Mouse (Mus musculus) cerebellum, adult 18-20 months (tissue): Measurements from ENCODE around the gene Was.
"Not testable (repeated sequence)": the region's sequence is repeated elsewhere in the genome, so short reads cannot be mapped to it uniquely, and the experiment has no call there.

Experiments used
- DNase-seq, 2 experiments: peaks; one replicate each; pipeline ENCODE4 v3.0.0; 2021

Was gene

DNA sequence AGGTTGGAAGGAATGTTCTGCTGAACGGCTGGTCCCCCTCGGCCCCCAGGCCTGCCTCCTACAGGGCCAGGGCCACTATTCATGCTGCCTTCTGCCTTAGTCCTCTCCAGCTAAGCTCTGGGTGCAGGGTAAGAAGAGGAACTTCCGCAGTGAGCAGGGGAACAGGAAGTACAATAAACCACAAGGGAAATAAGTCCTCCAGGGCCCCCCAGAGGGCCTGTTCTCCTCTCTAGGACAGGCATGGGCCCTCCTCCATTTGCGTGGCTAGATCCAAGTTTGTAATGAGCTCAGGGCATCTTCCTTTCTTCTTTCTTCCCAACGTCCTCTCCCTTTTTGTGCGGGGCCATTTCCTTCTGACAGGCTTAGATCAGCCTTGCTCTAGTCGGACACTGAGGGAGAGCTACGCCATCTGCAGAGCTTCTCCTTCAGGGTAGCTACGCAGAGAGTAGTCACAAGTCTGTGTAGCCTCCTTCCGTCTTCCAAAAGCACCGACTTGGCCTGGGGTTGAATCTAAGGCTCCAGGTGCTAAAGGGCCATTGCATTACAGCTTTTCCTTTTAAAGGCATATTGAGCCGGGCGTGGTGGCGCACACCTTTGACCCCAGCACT, at the start of gene Was:
TSS of gene Was (minus strand) at position 153 of the 608 bp plus-strand sequence.
- DNase-seq: no peak

DNA sequence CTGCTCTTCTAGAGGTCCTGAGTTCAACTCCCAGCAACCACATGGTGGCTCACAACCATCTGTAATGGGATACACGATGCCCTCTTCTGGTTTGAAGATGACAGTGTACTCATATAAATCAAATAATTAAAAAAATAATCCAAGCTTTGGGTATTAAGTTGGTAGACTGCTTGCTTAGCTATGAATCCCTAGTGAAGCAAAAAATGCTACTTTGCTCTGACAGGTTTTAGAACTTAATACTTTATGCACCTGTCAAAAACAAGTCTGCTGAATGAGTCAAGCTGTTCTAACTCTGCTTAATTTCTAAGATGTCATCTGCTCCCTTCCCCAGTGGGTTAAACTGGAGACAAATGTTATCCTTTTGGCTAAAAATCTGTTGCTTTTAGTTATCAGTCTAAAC, 49.2 kb upstream of the Was start:
- no peak for DNase-seq

DNA sequence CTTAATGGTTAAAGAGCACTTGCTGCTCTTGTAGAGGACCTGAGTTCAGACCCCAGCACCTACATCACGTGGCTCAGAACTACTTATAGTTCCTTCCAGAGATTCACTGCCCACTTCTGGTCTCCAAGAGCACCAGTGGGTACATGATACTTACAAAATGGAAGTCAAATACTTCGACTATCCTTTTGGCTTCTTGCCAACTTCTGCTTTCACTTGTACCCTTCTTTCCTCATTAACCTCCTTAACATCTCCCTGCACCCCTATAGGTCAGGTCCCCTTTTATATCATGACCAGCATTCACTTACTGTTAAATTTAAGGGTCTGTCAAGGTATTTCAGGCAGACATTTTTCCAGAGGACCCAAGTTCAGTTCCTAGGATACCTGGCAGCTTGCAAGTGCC, 45.6 kb upstream of the Was start:
- DNase-seq: no peak

DNA sequence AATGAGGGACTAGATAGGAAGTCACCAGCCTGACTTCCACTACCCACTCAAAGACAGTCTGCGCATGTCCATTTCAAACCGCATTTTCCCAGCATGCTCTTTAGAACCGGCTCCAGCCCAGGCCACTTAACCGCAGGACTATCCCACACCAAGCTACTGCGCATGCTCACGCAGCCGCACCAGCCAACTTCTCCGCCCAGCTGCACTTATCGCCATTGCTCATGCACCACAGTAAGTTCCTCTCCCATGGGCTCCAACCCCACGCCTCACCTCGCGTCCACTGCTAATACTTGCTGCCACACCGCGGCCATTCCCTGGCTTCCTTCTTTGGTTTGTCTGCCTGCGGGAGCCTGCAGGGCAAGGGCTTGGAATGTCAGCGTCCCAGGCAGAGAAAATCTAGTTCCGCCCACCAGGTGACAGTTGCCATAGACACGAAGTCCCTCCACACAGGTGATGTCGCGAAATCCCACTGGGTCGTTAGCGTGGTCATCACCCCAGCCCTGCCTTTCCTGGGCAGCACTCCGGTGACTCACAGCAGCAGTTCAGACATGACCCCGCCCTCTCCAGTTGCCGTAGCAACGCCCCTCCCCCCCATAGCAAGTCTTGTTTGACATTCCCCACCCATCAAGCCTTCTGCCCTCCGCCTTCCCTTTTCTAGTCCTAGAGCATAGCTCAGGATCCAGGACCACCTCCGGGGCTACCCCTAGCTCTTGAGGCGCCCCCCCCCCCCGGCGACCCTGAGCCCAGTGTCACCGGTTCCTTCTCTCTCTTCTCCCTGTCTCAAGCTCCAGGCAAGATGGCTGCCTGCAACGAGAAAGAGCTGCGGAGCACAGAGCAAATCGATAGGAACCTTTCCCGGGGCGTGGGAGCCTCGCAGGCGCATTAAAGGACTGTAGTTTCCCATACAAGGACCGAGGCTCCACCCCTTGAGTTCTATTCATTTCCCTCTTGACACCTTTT, 42.0 kb upstream of the Was start, which contains the start of gene Wdr13:
TSS of gene Wdr13 (minus strand) at position 876 of the 960 bp plus-strand sequence.
- peak; percentile 87 to 88 for DNase-seq

DNA sequence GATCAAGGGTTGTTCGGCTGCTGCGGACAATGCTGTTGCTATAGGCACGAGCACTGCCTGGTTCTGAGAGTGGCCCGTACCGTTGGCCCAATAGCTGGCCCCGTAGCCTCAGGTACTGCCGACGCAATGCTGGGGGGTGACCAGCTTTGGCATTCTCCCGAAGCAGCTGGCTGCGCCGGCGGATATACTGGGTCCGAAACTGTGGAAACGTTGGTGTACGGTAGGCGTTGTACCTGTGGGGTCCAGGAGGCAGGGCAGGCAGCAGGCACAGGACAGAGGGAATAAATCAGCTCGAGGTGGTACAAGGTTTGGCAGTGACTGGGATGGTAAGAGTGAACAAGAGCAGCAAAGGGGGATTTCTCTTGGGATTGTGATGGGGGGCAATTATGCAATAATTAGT, 41.1 kb upstream of the Was start:
- no peak for DNase-seq

DNA sequence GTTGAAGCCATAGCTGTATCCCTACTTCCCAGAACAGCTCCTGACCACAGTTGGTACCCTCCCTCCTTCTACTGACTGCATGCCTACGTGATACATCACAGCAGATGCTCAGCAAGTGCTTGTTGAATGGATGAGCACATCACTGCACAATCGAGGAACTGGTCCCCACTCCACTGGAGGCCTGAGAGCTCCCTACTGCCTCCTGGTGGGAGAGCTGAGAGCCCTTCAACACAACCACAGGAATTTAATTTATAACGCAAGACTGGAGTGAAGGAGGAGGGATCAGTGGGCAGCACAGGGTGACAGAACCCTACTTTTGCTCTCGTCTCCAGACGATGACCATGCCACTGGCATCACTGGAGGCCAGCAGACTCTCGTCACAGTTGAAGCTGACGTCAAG, 34.9 kb upstream of the Was start:
- no peak for DNase-seq

DNA sequence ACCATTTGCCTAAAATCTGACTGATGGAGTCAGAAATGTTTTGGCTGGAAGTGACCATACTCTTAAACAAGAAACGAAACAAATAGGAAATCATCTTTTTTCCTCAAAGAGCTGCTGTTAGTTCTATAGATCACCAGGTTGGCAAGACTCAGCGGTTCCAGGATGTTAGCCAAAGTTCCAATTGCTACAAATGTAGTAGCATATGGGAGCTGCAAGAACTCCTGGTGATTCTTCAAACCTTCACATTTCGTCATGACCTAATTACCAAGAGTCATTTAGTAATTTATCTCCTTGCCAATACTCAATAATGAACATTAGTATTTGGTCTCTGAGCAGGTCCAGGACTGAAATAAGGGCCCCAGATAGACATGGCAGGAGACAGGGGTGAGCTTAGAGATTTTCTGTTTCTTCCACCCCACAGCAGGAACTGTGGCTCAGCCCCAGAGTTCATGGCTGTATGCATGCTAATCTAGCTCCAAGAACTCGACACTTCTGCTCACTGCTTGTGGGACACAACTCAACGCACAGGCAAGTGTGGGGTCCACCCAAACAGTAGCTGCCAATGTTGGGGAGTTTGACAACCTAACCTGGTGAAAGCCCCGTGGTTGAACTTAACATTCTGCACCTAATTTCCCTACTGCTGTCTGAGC, 33.6 kb upstream of the Was start:
- peak; percentile 61 to 68 for DNase-seq

DNA sequence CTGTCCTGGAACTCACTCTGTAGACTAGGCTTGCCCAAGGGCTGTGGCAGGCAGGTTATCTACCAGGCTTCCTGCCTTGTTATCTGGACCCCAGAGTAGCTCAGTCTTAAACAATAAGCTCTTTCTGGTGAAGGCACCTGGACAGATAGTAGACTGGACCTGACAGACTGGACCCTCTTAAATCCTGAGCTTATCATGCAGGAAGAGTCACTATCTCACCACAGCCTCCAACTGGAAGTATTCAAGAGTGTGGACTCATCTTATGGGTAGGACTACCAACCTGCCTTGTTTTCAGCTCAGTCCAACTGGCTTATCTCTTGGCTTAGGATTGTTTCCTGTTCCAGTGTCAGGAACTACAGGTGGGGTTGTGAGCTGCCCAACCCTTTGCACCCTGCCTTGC, 27.0 kb upstream of the Was start:
- DNase-seq: no peak

DNA sequence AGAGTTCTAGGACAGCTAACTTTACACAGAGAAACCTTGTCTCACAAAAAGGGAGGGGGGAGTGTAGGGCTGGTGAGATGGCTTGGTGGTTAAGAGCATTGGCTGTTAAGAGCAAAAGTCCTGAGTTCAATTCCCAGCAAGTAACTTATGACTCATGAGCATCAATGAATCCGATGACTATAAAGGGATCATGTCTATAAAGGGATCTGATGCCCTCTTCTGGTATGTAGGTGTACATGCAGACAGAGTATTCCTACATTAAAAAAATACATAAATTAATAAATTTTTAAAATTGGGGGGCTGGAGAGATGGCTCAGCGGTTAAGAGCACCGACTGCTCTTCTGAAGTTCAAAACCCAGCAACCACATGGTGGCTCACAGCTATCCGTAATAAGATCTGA, 25.0 kb upstream of the Was start:
- DNase-seq: no peak

DNA sequence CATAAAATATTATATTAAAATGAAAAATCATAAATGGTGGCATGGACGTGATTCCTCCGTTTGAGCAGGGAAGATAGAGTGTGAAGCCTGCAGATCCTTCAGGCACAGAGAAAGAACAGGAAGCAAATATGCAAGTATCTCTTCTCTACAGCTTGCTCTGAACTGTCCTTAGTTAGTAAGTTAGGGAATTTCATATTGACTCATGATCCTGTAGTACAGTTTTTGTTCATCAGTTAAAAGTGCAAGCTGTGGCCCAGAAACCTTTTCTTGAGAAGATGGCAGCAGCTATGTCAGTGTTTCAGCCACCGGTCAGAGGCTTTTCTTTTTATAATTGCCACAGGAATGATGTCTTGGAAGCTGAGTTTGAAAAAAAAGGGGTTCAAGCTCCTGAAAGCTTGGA, 14.7 kb upstream of the Was start:
- DNase-seq: no peak

DNA sequence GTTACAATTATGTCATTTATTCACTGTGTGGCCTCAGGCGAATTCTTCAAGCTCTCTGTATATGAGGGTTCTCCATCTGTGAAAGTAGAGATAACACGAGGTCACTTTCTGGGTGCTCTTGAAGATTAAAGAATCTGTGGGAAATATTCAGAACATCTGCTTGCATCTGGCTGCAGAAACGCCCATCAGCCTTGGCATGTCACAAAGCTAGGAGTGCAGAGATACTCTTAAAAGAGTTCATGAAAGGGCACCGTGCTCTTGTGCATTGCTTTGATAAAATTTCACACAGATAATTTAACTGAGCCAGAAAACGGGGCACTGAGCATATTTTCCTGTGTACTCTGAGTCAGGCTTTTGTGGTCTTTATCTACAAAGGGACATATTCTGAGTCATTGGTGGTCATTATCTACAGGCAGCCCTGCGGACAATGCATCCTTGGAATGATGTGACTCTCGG, 11.9 kb upstream of the Was start:
- no peak for DNase-seq

DNA sequence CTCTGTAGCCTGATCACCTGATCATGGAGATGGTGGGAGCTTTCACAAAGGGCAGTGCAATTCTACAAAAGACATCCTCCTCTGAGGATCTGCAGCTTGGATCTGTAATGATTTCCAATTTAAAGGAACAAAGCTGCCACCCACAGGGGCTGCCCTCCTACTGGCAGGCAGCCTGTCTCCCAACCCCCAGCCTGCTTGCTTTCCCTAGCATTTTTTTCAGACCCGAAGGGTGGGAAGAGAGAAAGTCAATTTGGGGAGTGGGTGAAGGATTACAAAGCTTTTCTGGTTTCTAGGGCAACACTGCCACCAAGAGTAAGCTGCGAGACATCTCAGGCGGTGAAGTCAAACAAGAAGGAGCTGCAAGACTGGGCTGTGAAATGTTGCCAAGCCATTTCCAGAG, 10.7 kb upstream of the Was start:
- no peak for DNase-seq

DNA sequence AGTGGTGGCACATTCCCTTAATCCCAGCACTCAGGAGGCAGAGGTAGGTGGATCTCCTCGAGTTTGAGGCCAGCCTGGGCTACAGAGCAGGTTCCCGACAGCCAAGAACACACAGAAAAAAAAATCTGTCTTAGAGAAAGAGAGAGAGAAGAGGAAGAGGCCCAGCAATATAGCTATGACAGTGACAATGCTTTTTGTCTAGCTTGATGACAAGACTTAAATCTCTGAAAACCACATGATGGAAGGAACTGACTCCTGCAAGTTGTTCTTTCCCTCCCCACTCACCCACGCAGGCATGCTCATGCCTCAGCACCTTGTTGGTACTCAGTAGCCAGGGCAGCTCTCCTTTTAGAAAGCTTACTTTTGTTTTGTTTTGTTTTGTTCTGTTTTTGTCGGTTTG, 9.1 kb upstream of the Was start:
- DNase-seq: no peak

DNA sequence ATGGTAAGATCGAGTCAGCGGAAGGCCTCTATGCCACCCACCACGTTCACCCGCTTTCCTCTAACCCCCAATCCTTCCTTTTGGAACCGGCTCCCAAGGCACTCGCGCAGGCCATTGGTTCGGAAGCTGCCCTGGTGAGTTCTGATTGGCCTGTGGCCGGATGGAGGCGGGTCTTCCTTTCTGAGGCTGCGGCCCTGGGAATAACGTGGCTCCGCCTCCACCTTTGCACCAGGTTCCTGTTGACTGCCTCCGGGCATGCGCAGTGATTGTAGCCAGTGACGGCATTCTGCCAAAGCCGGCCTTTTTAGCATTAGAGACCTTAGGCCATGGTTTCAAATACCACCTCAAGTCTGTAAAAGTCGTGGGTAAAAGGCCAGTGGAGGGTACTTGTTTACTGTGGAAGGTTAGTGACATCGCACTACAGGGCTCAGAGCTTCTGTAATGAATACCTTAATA, 6.5 kb upstream of the Was start:
- DNase-seq: peak; percentile 95 to 97

DNA sequence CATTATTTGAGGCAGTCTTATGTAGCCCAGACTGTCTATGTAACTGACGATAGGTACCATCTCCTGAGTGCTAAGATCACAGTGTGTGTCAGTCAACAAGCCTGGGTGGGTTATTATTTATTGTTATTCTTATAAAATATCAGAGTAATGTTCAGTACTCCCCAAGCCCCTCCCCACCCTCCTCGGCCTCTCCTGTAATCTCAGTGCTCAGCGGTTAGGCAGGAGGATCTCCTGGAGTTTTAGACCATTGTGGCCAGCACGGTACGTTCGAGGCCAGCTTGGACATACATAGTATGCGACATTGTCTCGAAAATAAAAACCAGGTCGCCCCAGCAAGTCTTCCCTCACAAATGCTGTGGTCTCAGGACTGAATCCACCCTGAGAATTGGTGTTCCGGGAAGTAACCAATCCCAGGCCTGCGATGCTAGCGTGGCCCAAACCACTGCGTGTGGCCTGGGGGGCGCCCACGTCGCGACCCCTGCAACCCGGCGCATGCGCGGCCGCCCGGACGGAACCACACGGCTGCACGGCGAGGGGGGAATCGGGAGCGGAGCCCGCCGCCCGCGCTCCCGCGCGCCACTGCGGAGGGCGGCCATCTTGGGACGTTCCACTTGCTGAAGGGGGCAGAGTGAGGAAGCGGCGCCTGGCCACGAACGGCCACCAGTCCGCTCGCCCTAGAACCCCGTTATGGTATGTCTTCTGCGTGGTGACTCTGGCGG, 5.9 kb upstream of the Was start:
- DNase-seq: peak; percentile 74 to 90

DNA sequence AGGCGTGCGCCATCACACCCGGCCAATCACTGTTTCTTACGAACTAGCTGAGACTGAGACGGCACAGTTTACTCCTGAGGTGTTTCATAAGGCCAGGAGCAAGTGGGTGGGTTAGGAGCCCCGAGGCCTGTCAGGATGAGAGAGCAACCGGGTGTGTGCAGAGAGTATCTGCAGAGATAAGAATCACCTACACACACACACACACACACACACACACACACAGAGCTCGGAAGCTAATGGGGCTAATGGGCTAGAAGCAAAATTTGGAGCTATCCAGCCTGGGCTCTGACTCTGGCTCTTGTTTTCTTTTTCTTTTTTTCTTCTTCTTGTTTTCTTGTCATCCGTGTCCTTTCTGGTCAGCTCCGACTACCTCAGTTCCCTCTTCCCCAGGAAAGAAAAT, 5.2 kb upstream of the Was start:
- peak in 1 of 2 experiments; percentile 12 for DNase-seq

DNA sequence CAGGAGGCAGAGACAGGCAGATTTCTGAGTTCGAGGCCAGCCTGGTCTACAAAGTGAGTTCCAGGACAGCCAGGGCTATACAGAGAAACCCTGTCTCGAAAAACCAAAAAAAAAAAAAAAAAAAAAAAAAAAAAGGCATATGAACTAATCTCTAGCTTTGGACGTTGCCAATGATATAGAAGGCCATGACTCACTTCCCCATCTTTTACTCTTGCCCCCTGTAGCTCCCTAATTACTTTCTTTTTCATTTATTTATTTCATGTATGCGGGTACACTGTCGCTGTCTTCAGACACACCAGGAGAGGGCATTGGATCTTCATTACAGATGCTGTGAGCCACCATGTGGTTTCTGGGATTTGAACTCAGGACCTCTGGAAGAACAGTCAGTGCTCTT, 653 bp upstream of the Was start:
- not testable (repeated sequence) for DNase-seq

DNA sequence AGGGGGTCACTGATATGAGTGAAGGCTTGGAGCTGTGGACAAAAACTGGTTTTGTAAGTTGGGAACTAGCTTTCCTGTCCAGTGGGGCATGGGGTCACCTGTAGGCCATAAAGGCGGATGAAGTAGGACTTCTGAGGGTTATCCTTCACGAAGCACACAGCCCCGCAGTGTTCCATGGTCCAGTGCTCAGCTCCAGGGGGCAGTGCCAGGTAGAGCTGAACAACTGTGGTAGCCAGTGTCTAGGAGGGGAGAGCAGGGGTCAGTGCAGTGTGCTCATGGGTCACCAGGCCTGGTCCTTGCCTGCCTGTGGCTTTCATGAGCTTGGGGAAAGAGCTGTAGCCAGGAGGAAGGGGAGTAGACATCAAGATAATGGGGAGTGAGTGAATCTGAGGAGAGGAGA, 552 bp downstream of the Was start:
- DNase-seq: no peak

DNA sequence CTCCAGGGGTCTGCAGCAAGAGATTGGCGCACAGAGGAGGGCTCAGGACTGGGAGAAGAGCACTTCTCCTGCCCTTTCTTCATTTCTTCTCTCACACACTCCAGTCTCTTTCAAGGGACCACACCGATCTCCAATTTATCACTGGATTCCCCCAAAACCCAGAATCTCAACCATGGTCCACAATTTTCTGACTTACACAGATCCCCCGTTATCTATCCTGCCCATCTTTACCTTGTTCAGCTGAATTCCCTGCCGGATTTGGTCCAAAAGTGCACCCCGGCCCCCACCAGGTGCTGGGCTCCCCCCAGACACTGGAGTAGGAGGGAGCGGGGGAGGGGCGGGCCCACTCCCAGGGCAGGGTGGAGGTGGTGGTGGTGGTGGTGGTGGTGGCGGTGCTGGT, 4.7 kb downstream of the Was start:
- no peak for DNase-seq

DNA sequence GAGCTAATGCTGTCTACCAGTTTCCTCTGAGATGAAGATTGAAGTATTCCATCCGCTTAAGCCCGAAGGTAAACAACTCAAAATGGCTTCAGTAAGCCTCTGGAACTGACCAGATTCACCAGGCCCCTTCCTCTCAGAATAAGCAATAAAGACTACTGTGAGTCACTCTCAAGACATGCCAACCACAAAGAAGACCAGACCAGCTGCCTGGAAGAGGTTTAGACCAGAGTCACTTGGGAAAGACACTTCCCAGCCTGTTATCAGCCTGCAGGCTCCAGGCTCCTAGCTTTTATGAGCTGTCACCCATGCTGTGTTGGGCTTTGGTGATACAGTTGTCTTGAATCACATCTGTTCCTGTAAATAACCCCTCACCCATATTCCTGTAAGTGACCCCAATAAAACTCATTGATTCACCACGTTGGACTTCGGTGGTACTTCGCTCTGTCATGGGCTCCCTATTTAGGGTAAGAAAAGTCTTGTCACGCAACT, 5.5 kb downstream of the Was start:
- DNase-seq: no peak

DNA sequence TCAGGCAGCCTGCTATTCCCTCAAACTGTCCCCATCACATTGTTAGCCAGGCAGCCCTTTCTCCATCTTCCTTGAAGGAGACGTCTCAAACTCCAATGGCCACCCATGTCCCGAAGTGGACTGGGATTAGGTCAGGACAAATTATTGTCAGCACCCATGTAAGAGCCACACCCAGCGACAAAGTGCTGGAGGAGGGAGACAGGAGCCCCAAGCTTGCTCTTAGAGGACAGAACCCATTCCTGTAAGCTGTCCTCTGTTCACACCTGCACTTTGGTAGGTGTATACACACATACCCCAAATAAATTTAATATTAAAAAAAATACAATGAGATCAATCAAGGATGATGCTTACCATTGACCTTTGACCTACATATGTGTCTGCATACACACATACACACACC, 15.2 kb downstream of the Was start:
- no peak for DNase-seq

DNA sequence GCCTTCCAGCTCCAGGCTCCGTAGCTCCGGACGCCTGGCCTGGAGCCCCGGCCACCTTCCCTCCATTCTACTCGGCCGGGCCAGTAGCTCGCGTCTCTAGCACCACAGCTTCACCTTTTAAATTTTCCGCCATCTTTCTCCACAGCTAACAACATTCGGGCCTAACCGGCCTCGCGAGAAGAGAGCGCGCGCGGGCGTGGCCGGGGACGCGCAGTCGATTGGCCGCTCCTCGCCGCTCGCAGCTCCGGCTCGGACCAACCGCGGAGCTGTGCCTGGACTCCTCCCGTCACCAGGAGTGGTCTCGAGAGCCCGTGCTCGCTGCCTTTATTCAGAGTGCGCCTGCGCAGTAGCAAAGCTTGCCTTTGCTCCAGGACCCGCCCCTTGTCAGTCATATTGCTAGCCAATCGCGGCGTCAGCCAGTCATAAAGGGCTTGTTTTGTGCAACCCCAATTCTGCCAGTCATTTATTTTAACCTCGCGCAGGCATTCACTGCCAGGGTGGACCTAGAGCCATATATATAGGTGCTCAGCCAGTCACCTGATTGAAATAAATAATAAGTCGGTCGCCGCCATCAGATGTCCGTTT, 15.8 kb downstream of the Was start, which contains the start of gene Suv39h1:
TSS of gene Suv39h1 (minus strand) at position 331 of the 585 bp plus-strand sequence.
- peak; percentile 88 to 96 for DNase-seq
